Mouse (Mus musculus) granulocyte monocyte progenitor cell, adult 5-6 weeks (primary cell): ENCODE data around the gene Ube4b. TPM values are rescaled to one million over a fixed set of nuclear protein-coding genes. Genes with fewer than 3 reads are reported as not detected.
"Not testable (repeated sequence)": the region's sequence is repeated elsewhere in the genome, so short reads cannot be mapped to it uniquely, and the experiment has no call there.

ENCODE experiments used
- ATAC-seq: replicated peaks from 2 replicates; pipeline ENCODE4 v1.8.0; 2016; ENCODE audit warnings: mild to moderate bottlenecking, moderate TSS enrichment, inconsistent platforms; ENCODE audit not compliant: poor library complexity, severe bottlenecking
- total RNA-seq, 2 experiments: library from RNA; stranded (forward) in 1 of 2; stranded (reverse) in 1 of 2; fragments of 200-712, 200-1000 nt in 1 of 2; fragments of >200 nt in 1 of 2; fragmentation: Nextera tagmentation in 1 of 2; gene quantifications; 2 replicates each; pipeline ENCODE4 v1.2.3; 2014 to 2017

The Ube4b gene
- total RNA-seq (2014; fragmentation: Nextera tagmentation) (58.4 and 58.8 TPM in 2 replicates), total RNA-seq (2017) (28.7 and 38.6 TPM in 2 replicates)

DNA sequence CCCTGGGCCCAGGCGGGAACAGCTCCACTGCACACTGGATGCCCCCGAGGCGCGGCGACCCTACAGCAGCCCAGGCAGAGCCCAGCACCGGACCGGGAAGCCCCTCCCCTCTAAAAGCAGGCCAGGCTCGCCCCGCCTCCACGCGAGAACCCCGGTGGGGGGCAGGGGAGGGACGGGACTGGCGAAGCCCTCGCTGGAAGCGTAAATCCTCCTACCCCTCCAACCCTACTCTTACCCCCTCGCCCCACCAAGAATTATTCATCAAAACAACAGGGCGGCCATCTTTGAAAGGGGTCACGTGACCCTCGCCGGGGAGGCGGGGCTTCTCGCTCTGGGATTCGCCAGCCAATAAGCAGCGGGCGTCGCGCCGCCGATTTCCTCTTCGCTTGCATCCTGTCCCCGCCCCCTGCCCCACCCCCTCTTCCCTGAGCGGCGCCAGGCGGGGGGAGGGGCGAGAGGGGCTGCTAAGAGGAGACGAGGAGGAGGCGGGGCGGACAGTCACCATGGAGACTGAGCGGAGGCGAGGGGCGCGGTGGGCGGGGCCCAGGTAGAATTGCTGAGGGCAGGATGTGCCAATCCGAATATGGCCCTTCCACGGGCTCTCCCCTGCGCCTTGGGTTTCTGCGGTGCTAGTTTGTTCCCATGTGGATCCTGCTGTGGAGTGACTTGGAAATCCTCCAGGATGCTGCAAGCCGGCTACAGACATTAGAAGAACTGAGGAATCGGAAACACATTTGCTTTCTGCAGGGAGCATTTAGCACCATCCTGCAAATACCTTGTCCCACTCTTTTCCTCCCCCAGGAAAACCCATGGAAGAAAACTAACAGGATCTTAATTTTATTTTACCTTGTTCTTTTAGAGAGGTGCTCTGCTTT, at the start of gene Ube4b:
Gene Ube4b (minus strand): TSS at position 425 of the 875 bp plus-strand sequence.
- ATAC-seq, result peak; percentile 90

DNA sequence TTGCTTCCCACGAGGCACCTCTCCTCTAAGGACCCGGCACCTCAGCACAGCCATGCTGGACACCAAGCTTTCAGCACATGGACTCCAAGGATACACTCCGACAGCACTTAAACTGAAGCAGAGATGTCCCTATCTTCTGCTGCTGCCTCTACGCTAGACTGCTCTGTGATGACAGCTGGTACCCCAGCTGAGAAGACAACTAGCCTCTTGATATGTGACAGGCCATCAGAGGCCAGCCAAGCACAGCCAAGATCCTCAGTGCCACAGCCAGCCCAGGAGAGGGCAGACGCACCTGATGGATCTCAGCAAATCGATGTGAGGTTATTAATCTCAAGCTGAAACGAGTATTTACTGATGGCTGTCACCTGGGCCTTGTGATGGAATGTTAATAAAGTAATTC, 48.5 kb upstream of the Ube4b start:
- ATAC-seq, result no peak

DNA sequence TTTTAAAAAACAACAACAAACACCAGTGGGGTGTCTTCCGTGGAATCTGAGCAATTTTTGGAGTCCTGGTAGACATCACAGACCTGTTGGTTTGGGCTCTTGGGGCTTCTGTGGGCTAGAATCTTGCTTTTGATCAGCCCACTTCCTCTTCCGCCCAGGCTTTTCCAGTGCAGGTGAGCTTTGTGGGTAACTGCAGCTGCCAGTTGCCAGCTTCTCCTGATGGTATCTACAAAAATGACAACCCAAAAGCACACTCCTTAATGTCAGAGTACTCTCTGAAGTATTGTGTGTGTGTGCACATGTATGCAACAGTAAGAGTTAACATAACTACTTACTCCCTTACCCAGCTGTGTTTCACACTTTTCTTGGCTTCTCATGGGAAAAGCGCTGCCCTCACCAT, 43.0 kb upstream of the Ube4b start:
- ATAC-seq, result no peak

DNA sequence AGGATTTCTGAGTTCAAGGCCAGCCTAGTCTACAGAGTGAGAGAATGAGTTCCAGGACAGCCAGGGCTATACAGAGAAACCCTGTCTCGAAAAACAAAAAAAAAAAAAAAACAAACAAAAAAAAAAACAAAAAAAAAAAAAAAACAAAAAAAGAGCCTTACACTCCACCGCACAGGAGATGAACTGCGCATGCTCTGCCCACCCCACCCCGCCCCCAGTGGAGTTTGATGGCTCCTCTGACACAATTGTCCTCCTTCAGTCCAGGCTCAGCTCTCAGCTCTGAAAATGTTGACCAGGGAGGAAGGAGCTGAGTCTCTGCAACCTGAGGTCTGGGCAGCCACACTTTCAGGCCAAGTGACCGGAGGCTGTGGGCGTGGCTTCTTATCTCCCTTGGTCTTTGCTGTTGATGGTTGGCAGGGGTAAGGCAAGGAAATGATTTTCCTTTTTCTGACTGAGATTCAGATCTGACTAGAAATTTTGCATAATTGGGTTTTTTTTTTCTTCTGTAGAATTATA, 36.9 kb upstream of the Ube4b start:
- ATAC-seq, result no peak

DNA sequence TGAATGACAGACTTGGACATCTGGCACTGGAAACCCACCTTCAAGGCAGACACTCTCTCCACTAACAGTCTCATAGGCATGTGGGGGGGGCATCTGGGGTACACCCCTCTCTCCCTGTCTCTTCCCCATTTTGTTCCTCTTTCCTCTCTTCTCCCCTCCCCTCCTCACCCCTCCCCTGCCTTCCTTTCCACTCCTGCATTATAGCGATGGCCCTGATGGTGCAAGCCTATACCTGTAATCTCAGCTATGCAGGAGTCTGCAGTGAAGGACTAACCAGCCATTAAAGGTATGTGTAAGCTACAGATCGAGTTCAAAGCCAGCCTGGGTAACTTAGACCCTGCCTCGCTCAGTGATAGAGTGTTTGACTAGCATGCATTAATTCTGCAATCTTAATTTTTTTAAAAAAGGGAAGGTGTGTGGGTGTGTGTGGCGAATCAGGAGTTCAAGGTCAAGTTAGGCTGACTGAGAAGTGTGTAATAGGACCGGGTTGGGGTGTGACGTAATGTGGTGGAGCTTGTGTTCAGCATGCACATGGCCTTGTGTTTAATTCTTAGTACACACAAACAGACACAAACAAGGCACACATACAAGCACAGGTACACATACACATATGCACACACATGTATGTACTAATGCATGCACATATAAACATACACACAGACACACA, 35.9 kb upstream of the Ube4b start:
- peak; percentile 55 for ATAC-seq

DNA sequence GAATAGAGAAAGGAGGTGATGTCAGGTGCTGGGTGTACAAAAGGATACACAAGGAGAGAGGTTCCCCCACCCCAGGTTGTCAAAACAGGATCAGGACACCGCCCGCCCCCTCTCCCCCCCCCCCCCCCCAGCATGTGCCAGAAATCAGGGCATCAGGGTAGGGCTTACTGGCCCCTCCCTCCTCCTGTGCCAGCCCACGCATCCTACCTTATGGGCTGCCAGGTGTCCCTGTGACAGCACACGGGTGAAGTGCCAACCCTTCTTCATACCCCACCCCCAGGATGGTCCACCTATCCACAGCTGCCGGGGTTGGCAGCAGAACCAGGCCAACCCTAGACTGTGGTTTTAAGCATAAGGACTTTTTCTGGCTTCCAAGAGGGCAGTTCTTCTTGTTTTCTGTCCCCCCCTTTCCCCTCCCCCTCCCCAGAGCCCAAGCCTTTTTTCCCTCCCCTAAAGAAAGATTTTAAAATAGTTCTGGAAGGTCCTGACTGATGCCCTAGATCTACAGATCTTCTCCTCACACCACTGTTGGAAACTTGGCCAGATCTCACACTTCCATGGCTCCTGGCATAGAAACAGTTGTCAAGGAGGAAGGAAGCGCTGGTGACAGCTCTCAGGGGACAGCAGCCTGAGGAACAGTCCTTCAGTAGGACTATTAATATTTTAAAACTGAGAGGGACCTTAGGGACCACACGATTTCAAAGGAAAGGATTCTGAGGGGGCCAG, 35.2 kb upstream of the Ube4b start:
- peak; percentile 24 for ATAC-seq

DNA sequence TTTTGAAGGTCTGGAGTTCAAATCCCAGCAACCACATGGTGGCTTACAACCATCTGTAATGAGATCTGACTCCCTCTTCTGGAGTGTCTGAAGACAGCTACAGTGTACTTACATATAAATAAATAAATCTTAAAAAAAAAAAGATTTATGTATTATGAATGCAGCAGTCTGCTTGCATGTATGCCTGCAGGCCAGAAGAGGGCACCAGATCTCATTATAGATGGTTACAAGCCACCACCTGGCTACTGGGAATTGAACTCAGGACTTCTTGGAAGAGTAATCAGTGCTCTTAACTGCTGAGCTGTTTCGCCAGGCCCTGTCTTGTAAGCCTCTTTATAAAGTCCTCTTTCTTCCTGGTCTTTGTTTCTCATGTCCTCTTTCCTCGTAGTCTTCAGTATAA, 33.9 kb upstream of the Ube4b start:
- not testable (repeated sequence) for ATAC-seq

DNA sequence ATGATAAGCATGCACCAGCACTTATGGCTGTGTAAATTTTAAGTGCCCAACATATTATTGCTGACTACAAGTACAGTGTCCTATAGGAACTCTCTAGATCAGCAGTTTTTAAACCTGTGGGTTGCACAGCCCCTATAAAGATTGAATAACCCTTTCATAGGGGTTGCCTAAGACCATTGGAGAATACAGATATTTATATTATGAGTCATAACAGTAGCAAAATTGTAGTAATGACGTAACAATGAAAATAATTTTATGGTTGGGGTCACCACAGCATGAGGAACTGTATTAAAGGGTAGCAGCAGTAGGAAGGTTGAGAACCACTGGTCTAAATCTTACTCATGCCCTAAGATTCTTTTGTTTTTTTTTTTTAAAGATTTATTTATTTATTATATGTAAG, 32.9 kb upstream of the Ube4b start:
- ATAC-seq, result no peak; the same call in none of the 2 replicates

DNA sequence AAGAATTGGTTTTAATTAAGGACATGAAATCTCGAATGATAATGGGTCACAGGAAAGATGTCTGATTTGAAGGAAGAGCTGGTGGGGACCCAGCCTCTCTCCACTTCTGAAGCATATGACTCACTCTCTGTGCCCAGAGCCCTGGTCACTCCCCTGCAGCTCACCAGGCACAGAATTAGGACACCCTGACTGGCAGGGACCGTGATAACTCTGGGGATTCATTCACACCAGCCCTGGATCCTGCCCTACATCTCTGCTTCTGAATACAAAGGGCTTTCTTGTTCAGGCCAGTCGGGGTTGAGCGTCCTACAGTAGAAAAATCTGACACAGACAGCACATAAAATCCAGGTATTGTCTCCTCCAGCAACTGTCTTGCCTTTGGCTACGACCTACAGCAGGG, 32.0 kb upstream of the Ube4b start:
- ATAC-seq, result no peak

DNA sequence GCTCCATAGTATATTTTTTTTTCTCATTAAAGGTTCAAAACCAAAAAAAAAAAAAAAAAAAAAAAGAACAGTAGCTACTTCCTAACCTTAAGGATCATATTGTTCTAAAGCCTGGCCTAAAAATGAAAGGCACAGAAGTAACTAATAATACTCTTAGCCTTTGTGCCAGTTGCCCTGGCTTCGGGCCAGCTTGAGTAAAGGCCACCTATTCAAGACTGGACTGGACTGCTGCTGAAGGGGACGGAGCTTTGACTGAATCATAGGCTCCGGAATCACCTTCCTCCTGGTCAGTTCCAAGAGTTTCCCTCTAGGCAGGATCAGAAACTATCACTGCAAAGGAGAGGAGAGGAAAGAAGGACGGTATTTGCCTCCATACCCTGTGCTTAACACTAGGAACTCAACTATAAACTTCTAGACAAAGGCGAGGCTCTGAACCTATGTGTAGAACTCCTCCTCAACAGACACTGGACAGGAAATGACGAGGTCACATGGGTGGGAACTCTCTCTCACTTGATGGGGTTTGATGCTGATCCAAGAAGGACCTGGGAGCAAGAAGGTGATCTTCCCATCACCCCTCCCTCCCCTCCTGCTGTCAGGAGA, 31.4 kb upstream of the Ube4b start:
- ATAC-seq, result no peak

DNA sequence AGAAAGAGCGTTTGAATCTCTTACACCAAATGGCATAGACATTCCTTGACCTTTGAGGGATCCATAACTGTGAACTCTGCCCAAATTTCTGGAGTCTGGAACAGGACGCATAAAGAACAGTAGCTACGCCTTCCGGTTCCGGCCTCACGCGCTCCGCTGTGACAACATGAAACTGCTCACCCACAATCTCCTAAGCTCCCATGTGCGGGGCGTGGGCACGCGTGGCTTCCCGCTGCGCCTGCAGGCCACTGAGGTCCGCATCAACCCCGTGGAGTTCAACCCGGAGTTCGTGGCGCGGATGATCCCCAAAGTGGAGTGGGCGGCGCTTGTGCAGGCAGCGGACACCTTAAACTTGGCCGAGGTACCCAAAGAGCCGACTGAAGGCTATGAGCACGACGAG, 30.6 kb upstream of the Ube4b start:
- ATAC-seq, result peak; percentile 62

DNA sequence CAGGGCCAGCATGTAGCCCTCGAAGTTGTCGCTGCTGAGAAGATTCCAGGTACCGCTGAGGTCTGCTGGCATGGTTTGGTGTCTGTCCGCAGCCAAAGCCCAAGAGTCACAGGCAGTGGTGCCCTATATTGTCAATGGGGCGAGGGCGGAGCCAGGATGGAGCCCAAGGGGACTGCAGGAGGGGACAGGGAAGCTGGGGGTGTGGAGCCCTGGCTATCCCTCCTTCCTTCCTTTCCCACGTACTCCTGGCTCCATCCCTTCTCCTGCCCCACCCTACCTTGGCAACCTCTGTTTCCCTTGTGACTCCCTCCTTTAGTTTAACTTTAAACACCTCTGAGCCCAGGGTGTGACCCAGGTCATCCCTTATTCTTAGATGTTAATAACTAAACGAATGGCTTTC, 28.3 kb upstream of the Ube4b start, which contains the start of gene Rbp7:
Gene Rbp7 (minus strand): TSS at position 100 of the 400 bp plus-strand sequence.
- no peak for ATAC-seq

DNA sequence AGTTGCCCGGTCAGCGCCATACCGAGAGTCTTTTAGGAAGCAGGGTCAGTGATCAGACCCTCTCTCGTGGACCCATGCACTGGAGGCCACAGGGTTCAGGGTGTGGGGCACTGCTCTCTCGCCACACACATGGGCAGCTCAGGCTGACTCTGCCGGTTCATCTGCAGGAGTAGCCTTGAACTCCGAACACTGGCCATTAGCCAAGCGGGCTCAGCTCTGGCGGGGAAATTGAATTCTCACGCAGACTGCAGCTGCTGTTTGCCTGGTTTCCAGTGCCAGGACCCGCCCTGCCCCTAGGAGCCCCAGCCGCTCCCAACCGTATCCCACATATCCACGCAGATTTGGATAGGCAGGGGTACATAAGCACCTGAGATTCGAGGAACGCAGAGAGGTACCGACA, 27.7 kb upstream of the Ube4b start:
- no peak for ATAC-seq

DNA sequence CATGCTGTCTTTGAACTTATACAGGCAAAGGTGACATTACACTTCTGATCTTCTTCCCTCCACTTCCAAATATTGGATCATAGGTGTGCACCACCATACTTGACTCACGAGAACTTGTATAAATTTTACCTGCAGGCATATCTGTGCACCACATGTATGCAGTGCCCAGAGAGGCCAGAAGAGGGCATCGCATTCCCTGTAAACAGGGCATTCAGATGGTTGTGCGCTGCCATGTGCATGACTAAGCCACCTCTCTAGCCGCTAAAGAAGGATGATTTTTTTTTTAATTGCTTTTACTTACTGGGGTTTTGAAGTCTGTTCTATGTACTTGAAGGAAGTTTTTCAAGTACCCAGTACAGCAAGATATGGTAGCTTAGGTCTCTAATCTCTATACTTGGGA, 27.1 kb upstream of the Ube4b start:
- ATAC-seq, result peak; percentile 71

DNA sequence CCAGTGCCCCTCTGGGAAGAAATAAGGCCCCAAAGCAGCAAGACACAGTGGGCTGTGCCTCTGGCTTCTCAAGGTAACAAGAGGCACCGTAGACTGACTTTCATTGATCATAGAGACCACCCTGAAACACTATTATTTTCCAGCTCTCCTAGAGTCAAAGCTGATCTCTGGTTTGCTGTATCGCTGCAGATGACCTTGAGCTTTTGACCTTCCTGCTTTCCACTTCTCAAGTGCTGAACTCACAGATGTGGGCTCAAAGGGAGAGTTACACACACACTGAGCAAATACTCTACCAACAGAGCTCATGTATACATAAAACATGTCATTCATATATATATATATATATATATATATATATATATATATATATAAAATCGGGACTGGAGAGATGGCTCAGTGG, 24.1 kb upstream of the Ube4b start:
- no peak for ATAC-seq

DNA sequence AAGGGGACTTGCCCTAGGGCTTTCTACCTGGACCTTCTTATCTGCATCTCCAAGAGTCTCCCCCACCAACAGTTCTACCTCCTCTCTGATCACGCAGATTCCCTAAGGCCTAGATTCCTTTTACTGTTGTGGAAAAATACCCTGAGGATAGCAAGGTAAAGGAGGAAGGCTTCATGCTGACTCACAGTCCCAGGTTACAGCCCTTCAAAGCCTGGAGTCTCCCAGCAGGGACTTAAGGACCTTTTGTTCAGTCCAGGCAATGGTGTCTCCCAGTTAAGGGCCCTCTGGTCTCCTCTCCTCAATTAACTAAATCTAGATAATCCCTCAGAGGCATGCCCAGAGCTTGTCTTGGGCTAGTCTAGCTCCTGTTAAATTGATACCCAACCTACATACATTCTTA, 19.8 kb upstream of the Ube4b start:
- no peak for ATAC-seq

DNA sequence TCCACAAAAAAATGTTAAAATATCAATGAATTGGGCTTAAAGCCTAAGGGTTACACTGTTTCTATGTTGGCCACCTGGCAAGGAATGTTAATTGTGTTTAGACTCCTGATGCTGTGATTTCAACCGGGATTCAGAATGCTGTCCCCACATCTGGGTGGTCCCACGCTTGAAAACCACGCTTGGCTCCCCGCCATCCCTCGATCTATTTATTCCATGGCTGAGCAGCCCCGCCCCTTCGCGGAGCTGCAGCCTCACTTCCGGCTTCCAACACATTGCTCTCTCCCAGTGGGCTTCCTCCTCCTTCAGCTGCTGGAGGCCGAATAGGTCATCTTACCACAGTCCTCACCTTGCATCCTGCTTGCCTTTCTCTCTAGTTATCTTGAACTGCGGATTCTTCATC, 19.3 kb upstream of the Ube4b start:
- peak; percentile 57 for ATAC-seq

DNA sequence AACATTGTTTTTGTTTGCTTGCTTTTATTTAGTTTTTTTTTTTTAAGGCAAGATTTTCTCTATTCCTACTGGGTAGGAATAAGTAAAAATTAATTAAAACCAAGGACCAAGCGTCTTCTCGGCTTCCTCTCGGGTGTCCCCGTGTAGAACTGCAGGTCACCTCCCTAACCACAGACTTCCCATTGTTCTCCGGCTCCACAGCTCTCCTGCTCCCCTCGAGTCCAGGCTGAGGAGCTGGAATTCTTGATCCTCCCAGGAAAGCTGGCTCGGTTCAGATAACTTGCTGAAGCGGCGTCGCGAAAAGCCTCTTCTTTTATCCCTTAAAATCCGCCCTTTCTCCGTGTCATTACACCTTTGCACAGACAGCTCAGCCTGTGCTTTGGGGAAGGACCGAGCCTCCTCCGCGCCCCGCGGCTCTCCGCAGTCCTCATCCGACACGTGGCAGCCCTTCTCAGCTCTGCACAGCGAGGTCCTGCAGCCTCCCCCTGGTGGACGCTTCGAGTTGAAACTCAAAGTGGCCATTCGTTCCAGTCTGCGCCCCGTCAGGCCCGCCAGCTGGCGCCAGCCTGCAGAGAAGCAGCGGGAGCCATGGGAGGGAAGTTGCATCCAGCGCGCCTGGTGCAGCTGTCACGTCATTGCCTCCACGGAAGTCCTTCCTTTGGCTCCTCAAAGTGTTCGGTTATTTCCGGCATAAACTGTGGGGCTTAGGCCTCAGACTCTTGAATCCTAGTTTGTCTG, 18.6 kb upstream of the Ube4b start:
- ATAC-seq, result peak; percentile 98

DNA sequence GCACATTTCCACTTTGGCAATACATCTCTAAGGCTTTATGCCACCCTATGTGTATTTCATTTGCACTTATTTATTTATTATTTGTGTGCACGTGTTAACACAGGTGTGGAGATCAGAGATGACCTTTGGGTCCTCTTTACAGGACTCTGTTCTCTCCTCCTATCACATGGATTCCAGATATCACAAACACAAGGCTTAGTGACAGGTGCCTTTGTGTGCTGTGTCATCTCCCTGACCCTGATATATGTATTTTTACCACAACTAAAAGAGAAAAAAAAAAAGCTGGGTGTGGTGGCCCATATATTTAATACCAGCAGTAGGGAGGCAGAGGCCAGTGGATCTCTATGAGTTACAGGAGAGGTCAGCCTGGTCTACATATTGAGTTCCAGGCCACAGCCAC, 17.9 kb upstream of the Ube4b start:
- no peak for ATAC-seq

DNA sequence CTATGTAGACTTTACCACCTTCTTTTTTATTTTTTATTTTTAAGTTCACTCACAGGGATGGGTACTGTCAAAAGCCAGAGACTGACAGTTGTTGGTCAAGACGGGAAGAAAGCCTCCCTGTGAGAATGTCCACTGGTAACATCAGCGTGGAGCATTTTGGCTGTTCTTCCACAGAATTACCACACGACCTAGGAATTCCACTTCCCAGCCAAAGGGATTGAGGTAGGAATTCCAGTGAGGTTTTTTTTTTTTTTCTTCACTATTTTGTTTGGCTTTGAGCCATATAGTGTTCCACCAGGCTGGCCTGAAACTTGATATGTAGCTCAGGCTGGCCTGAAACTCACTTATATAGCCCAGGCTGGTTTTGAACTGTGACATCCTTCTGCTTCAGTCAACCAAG, 15.9 kb upstream of the Ube4b start:
- no peak for ATAC-seq
